11 mouse cellular contexts compared by ENCODE assay signal in the genomic region with DNA sequence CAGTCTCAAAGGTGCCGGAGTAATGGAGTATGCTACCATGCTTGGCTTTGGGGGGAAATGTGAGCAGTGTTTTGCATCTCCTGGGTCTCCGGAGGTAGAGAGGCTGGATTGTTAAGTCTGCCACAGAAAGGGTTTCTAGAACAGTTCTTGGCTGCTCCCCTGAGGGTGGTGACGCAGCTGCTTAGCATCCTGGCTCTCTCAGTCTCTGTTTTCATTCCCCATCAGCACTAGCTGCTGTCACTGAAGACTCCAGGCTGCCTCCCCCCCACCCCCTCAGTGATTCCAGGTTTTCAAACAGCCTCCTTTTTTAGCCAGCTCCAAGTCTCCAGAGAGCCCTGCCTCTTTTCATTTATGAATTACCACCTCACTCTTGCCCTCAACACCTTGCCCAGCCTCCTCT. TPM values are rescaled to one million over a fixed set of nuclear protein-coding genes. Genes with fewer than 3 reads are reported as not detected.
DNase-seq lines count a peak whose midpoint lies in the region; ATAC-seq lines count a peak whose summit lies in the region.
"Had no signal": no experiment of that assay in that cellular context is flagged by ENCODE, and none has a peak within 500 bp of the region (broad histone marks: within the 10 kb centered on the region; RNA-seq: fewer than 3 reads in every experiment).

No protein-coding gene starts in this region.

- no peak overlapping the region for H3K4me2 ChIP-seq in hindbrain, embryonic 12.5 days (replicated peaks)
- no peak overlapping the region for H3K4me2 ChIP-seq in hindbrain, embryonic 11.5 days (replicated peaks; ENCODE audit: low read depth, low read length)
- H3K4me2 ChIP-seq: heart, embryonic 13.5 days had no signal

- WGBS in hindbrain, embryonic 12.5 days: 77% methylated on average over 3 of the region's 3 CpGs
- 68% methylated on average over 3 of the region's 3 CpGs for WGBS in hindbrain, embryonic 11.5 days

- peaks cover 10% of the 10 kb centered on the region for H3K4me1 ChIP-seq in hindbrain, embryonic 12.5 days
- H3K4me1 ChIP-seq in hindbrain, embryonic 11.5 days (replicated peaks; ENCODE audit: control insufficient read depth, insufficient read depth, low read length): no peaks in the 10 kb centered on the region

- H3K9ac ChIP-seq in hindbrain, embryonic 12.5 days: no peak overlapping the region
- H3K9ac ChIP-seq in hindbrain, embryonic 11.5 days (ENCODE audit: low read depth, low read length): no peak overlapping the region
- H3K9ac ChIP-seq: heart, embryonic 13.5 days had no signal

- H3K27me3 ChIP-seq in hindbrain, embryonic 12.5 days: no peaks in the 10 kb centered on the region
- H3K27me3 ChIP-seq in hindbrain, embryonic 11.5 days (ENCODE audit: control insufficient read depth, insufficient read depth, low read length): no peaks in the 10 kb centered on the region

- H3K36me3 ChIP-seq in hindbrain, embryonic 12.5 days: no peaks in the 10 kb centered on the region
- no peaks in the 10 kb centered on the region for H3K36me3 ChIP-seq in hindbrain, embryonic 11.5 days (ENCODE audit: control insufficient read depth, insufficient read depth, low read length)
- H3K36me3 ChIP-seq: heart, embryonic 13.5 days; limb, embryonic 10.5 days had no signal

- H3K9me3 ChIP-seq in hindbrain, embryonic 12.5 days (replicated peaks): no peaks in the 10 kb centered on the region
- no peaks in the 10 kb centered on the region for H3K9me3 ChIP-seq in hindbrain, embryonic 11.5 days (ENCODE audit: control insufficient read depth, low read length)
- H3K9me3 ChIP-seq: heart, embryonic 13.5 days; limb, embryonic 10.5 days had no signal

- peak overlapping the region; percentile 55; the same call in 1 of the 2 replicates for H3K27ac ChIP-seq in hindbrain, embryonic 12.5 days
- H3K27ac ChIP-seq in hindbrain, embryonic 11.5 days (ENCODE audit: low read depth, low read length): no peak overlapping the region
- H3K27ac ChIP-seq: heart, embryonic 13.5 days; limb, embryonic 10.5 days had no signal

- H3K4me3 ChIP-seq in hindbrain, embryonic 12.5 days: no peak overlapping the region
- no peak overlapping the region for H3K4me3 ChIP-seq in hindbrain, embryonic 11.5 days (ENCODE audit: low read depth, low read length)
- H3K4me3 ChIP-seq: heart, embryonic 13.5 days; limb, embryonic 10.5 days had no signal

- no peak for DNase-seq in hindbrain, embryonic 11.5 days (ENCODE audit: low spot score)
- peak; percentile 22 to 29 for DNase-seq in right cerebral cortex, postnatal 36 days (ENCODE audit: low spot score in 2 of 2)
- DNase-seq in right cerebral cortex, postnatal 14 days: no peak
- DNase-seq in heart, postnatal 4 days: peak; percentile 42
- no peak for DNase-seq in urinary bladder, postnatal 25 days (ENCODE audit: low spot score)
- no peak for DNase-seq in yolk sac, embryonic 10.5 days (ENCODE audit: low spot score)
- DNase-seq: cerebellum, postnatal 36 days; kidney, adult 18-20 months had no signal

- no peak for ATAC-seq in hindbrain, embryonic 12.5 days (ENCODE audit: low FRiP score)
- no peak for ATAC-seq in hindbrain, embryonic 11.5 days (ENCODE audit: low FRiP score)

RNA-seq across cellular contexts. Expression of gene Galnt2, which starts 47.1 kb away (rescaled TPM):
- 84.8 and 86.1 TPM in 2 replicates for polyA plus RNA-seq in hindbrain, embryonic 12.5 days (2016; fragmentation: Nextera tagmentation; extraction: Ambion mirVana)
- 47.0 and 53.5 TPM in 2 replicates for polyA plus RNA-seq in hindbrain, embryonic 11.5 days (2014; fragmentation: Nextera tagmentation; extraction: Ambion mirVana)
- total RNA-seq in heart, postnatal 4 days (2021): 10 to 100 TPM; 47.2 to 52.9 TPM

Comparison
In these comparisons a context has a peak if more than half of its experiments do, and no peak if none do; other contexts are left out.
1. DNase-seq: peak in right cerebral cortex, postnatal 36 days (2 of 2) and heart, postnatal 4 days (single experiment); none in hindbrain, embryonic 11.5 days (single experiment), right cerebral cortex, postnatal 14 days (single experiment), urinary bladder, postnatal 25 days (single experiment) and yolk sac, embryonic 10.5 days (single experiment).